21 mouse cellular contexts compared by ENCODE assay signal in the genomic region with DNA sequence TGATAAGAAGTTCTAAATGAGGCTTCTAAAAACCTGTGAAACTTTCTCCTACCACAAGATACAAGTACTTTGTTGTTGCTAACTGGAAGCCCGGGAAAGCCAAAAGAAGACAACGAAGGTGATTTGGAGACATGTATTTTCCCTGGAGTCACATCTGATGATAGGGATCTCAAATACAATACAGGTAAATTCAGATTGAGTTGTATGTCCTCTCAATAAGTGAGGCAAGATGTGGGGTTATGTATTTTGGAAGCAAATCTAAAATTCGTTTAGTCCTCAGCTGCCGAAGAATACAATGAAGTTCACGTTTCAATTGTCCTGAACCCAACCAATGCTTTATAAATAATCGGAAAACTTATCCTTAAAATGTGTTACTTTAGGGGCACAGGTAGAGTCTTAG. TPM values are rescaled to one million over a fixed set of nuclear protein-coding genes. Genes with fewer than 3 reads are reported as not detected.
"Had no signal": no experiment of that assay in that cellular context is flagged by ENCODE, and none has a peak within 500 bp of the region (broad histone marks: within the 10 kb centered on the region; RNA-seq: fewer than 3 reads in every experiment).

No protein-coding gene starts in this region.

- H3K27ac ChIP-seq: gastrocnemius, adult 2 months; heart, embryonic 15.5 days; hindbrain, embryonic 13.5 days; hindbrain, embryonic 15.5 days; hindbrain, postnatal 0 days; layer of hippocampus, adult 2 months; left cerebral cortex, adult 2 months had no signal

- H3K9me3 ChIP-seq: heart, embryonic 13.5 days; heart, embryonic 15.5 days; hindbrain, embryonic 13.5 days; hindbrain, embryonic 15.5 days had no signal

- H3K4me2 ChIP-seq: liver, embryonic 11.5 days had no signal

- H3K36me3 ChIP-seq: heart, embryonic 13.5 days; heart, embryonic 15.5 days; hindbrain, embryonic 13.5 days; hindbrain, embryonic 15.5 days had no signal

- ATAC-seq: hindbrain, postnatal 0 days; intestine, postnatal 0 days had no signal

- DNase-seq: gastrocnemius, adult 2 months; gastrocnemius, postnatal 10 days; gastrocnemius, postnatal 25 days; heart, adult 18-20 months; heart, postnatal 14 days; heart, postnatal 36 days; kidney, adult 18-20 months; kidney, adult 8-10 months; kidney, postnatal 10 days; kidney, postnatal 25 days; kidney, postnatal 4 days; liver had no signal

- H3K4me3 ChIP-seq: gastrocnemius, adult 2 months; layer of hippocampus, adult 2 months; left cerebral cortex, adult 2 months had no signal

- H3K9ac ChIP-seq: heart, embryonic 15.5 days; hindbrain, embryonic 13.5 days; hindbrain, embryonic 15.5 days had no signal

RNA-seq across cellular contexts. Expression of gene Msx2, which starts 1.6 kb away (rescaled TPM):
- polyA plus RNA-seq: intestine, postnatal 0 days had no signal
